Mouse (Mus musculus) hindbrain, embryonic 14.5 days (tissue): Measurements from ENCODE around the gene Ppcs. TPM values are rescaled to one million over a fixed set of nuclear protein-coding genes. Genes with fewer than 3 reads are reported as not detected.

Experiments
- ATAC-seq: fragments of 200-750 bp; cut with Nextera tagmentation; 2 replicates; pipeline ENCODE4 v1.8.0; 2017; ENCODE audit warnings: moderate number of reproducible peaks, mild to moderate bottlenecking, moderate TSS enrichment, moderate library complexity; ENCODE audit not compliant: low FRiP score
- DNase-seq: peaks from one replicate; pipeline ENCODE4 v3.0.0-alpha.2; 2015; ENCODE audit warnings: low spot score
- H3K27ac ChIP-seq: fragments of 300-500 bp; sonication (generic); 2 replicates; pipeline ENCODE4 v1.5.1; 2014; ENCODE audit warnings: mild to moderate bottlenecking, moderate library complexity
- H3K27me3 ChIP-seq: fragments of 300-500 bp; sonication (generic); 2 replicates; pipeline ENCODE4 v1.6.1; 2014; ENCODE audit warnings: mild to moderate bottlenecking, low read length, mixed read lengths; ENCODE audit not compliant: control insufficient read depth, insufficient read depth
- H3K36me3 ChIP-seq: fragments of 300-500 bp; sonication (generic); replicated peaks from 2 replicates; pipeline ENCODE4 v1.6.1; 2014; ENCODE audit not compliant: control insufficient read depth, insufficient read depth
- H3K4me1 ChIP-seq: fragments of 300-500 bp; sonication (generic); replicated peaks from 2 replicates; pipeline ENCODE4 v1.6.1; 2014; ENCODE audit warnings: antibody characterized with exemption, low read length, mixed read lengths; ENCODE audit not compliant: control insufficient read depth, insufficient read depth
- H3K4me2 ChIP-seq: fragments of 300-500 bp; sonication (generic); replicated peaks from 2 replicates; pipeline ENCODE4 v1.6.1; 2014; ENCODE audit warnings: mild to moderate bottlenecking, moderate library complexity
- H3K4me3 ChIP-seq: fragments of 300-500 bp; sonication (generic); replicated peaks from 2 replicates; pipeline ENCODE4 v1.5.1; 2014; ENCODE audit warnings: mild to moderate bottlenecking, low read length
- H3K9ac ChIP-seq: fragments of 300-500 bp; sonication (generic); 2 replicates; pipeline ENCODE4 v1.6.1; 2014
- H3K9me3 ChIP-seq: fragments of 300-500 bp; sonication (generic); 2 replicates; pipeline ENCODE4 v1.6.1; 2016; ENCODE audit warnings: low read length; ENCODE audit not compliant: control insufficient read depth
- WGBS: fragments of 180-500 bp; shearing (Covaris S2); extraction: QIAGEN DNeasy Blood & Tissue Kit; methylation state at CpG from one replicate; pipeline ENCODE4 v1.1.7; 2014; 5-methylcytosine and 5-hydroxymethylcytosine counted together
- polyA plus RNA-seq: library from polyadenylated mRNA; unstranded; fragments of >200 nt; fragmentation: Nextera tagmentation; extraction: Ambion mirVana; gene quantifications from 2 replicates; pipeline ENCODE4 v1.2.1, GENCODE M21; 2014

Gene Ppcs
- polyA plus RNA-seq, 1 experiment from 2014 or later, result 25.6 TPM

- H3K9me3 ChIP-seq, result no peaks in the 10 kb centered on the region
- H3K27ac ChIP-seq, result no peak overlapping the region
- H3K4me2 ChIP-seq, result no peak overlapping the region
- H3K9ac ChIP-seq, result no peak overlapping the region
- no peak overlapping the region for H3K4me3 ChIP-seq
- peaks cover 15% of the 10 kb centered on the region for H3K4me1 ChIP-seq
- ATAC-seq, result no peak
- H3K36me3 ChIP-seq, result no peaks in the 10 kb centered on the region
- no peaks in the 10 kb centered on the region for H3K27me3 ChIP-seq
- DNase-seq, result no peak
- whole genome bisulfite sequencing, result 52% methylated on average over 2 of the region's 2 CpGs
Measured at GRCm38 (mm10) chr4:119425601-119426000, 3.4 kb upstream of the Ppcs start.

GRCm38 (mm10) chr4:119425077-119425476 is 2.9 kb upstream of the Ppcs start:
- ATAC-seq, result no peak
- Histone ChIP-seq H3K36me3 (no peaks in the 10 kb centered on the region), H3K4me2 (no peak overlapping the region), H3K27me3 (no peaks in the 10 kb centered on the region), H3K4me3 (no peak overlapping the region), H3K9me3 (no peaks in the 10 kb centered on the region), H3K27ac (no peak overlapping the region), H3K4me1 (peaks cover 16% of the 10 kb centered on the region), H3K9ac (no peak overlapping the region)
- DNase-seq, result no peak
- 94% methylated on average over 2 of the region's 2 CpGs for WGBS

GRCm38 (mm10) chr4:119421921-119422293 is 313 bp downstream of the Ppcs start:
- Histone ChIP-seq H3K4me3 (peak overlapping the region; percentile 61), H3K27me3 (no peaks in the 10 kb centered on the region), H3K4me1 (peaks cover 16% of the 10 kb centered on the region), H3K9me3 (no peaks in the 10 kb centered on the region), H3K4me2 (peak overlapping the region; percentile 78), H3K36me3 (0 out of 2 replicates have a peak, but pooled peaks cover 5% of the 10 kb centered on the region), H3K27ac (peak overlapping the region; percentile 95), H3K9ac (peak overlapping the region; percentile 79)
- DNase-seq (peak; percentile 27), ATAC-seq (peak; percentile 64; the same call in 1 of the 2 replicates)
- WGBS, result 0% methylated on average over 26 of the region's 31 CpGs

- no peak for ATAC-seq
- H3K4me2 ChIP-seq, result peak overlapping the region; percentile 78
Measured at GRCm38 (mm10) chr4:119421191-119421590, 1.0 kb downstream of the Ppcs start.

GRCm38 (mm10) chr4:119417894-119418293 is 4.3 kb downstream of the Ppcs start:
- no peak overlapping the region for H3K4me3 ChIP-seq
- no peaks in the 10 kb centered on the region for H3K9me3 ChIP-seq
- no peak overlapping the region for H3K9ac ChIP-seq
- no peak overlapping the region for H3K27ac ChIP-seq
- H3K4me2 ChIP-seq, result no peak overlapping the region
- 0 out of 2 replicates have a peak, but pooled peaks cover 5% of the 10 kb centered on the region for H3K36me3 ChIP-seq
- peaks cover 23% of the 10 kb centered on the region for H3K4me1 ChIP-seq
- over 99% methylated on average over 3 of the region's 3 CpGs for WGBS
- no peaks in the 10 kb centered on the region for H3K27me3 ChIP-seq
- DNase-seq, result no peak
- no peak for ATAC-seq

More at GRCm38 (mm10) chr4:119421191-119421590, 1.0 kb downstream of the Ppcs start:
- Histone ChIP-seq H3K36me3 (0 out of 2 replicates have a peak, but pooled peaks cover 5% of the 10 kb centered on the region), H3K4me3 (peak overlapping the region; percentile 61), H3K27ac (no peak overlapping the region), H3K27me3 (no peaks in the 10 kb centered on the region), H3K9ac (peak overlapping the region; percentile 79), H3K9me3 (no peaks in the 10 kb centered on the region), H3K4me1 (peaks cover 16% of the 10 kb centered on the region)
- WGBS, result 69% methylated on average over 3 of the region's 3 CpGs
- no peak for DNase-seq

GRCm38 (mm10) chr4:119417270-119417669 is 5.0 kb downstream of the Ppcs start:
- Histone ChIP-seq H3K9me3 (no peaks in the 10 kb centered on the region), H3K27ac (no peak overlapping the region), H3K4me2 (no peak overlapping the region), H3K36me3 (0 out of 2 replicates have a peak, but pooled peaks cover 5% of the 10 kb centered on the region), H3K9ac (no peak overlapping the region), H3K4me3 (no peak overlapping the region), H3K27me3 (no peaks in the 10 kb centered on the region), H3K4me1 (peaks cover 27% of the 10 kb centered on the region)
- ATAC-seq (no peak), DNase-seq (no peak)
- WGBS, result 87% methylated on average over 3 of the region's 3 CpGs

GRCm38 (mm10) chr4:119415072-119415753 is 7.0 kb downstream of the Ppcs start, which contains the start of gene Ccdc30:
Gene Ccdc30 (minus strand): TSS chr4:119415521.
- ATAC-seq, result peak; percentile 100

GRCm38 (mm10) chr4:119412791-119413190 is 9.4 kb downstream of the Ppcs start:
- Histone ChIP-seq H3K27ac (no peak overlapping the region), H3K27me3 (no peaks in the 10 kb centered on the region), H3K9ac (no peak overlapping the region), H3K4me3 (no peak overlapping the region), H3K4me2 (no peak overlapping the region), H3K36me3 (no peaks in the 10 kb centered on the region), H3K4me1 (peaks cover 16% of the 10 kb centered on the region), H3K9me3 (no peaks in the 10 kb centered on the region)
- WGBS, result 56% methylated on average over 6 of the region's 6 CpGs
- ATAC-seq, result peak; percentile 37; the same call in 1 of the 2 replicates
- DNase-seq, result peak; percentile 65

More at GRCm38 (mm10) chr4:119415072-119415753, 7.0 kb downstream of the Ppcs start, which contains the start of gene Ccdc30:
- peak within 1 kb of the TSS; percentile 76 for H3K4me2 ChIP-seq
- under 1% methylated on average over 49 of the region's 49 CpGs for WGBS
- peak within 1 kb of the TSS; percentile 58 for H3K27ac ChIP-seq
- H3K36me3 ChIP-seq, result 0 out of 2 replicates have a peak, but pooled peaks cover 5% of the 10 kb centered on the region
- no peaks in the 10 kb centered on the region for H3K9me3 ChIP-seq
- H3K9ac ChIP-seq, result peak within 1 kb of the TSS; percentile 63
- no peaks in the 10 kb centered on the region for H3K27me3 ChIP-seq
- H3K4me3 ChIP-seq, result peak within 1 kb of the TSS; percentile 59
- DNase-seq, result peak; percentile 95
- peaks cover 16% of the 10 kb centered on the region for H3K4me1 ChIP-seq

- Histone ChIP-seq H3K27me3 (no peaks in the 10 kb centered on the region), H3K9me3 (no peaks in the 10 kb centered on the region), H3K27ac (no peak overlapping the region), H3K4me3 (no peak overlapping the region), H3K4me1 (peaks cover 16% of the 10 kb centered on the region), H3K36me3 (no peaks in the 10 kb centered on the region), H3K9ac (no peak overlapping the region), H3K4me2 (no peak overlapping the region)
- DNase-seq (no peak), ATAC-seq (no peak)
- WGBS, result 79% methylated on average over 12 of the region's 12 CpGs
Measured at GRCm38 (mm10) chr4:119411877-119412650, 10.2 kb downstream of the Ppcs start.
